8 mouse cellular contexts compared by ENCODE assay signal in the genomic region with DNA sequence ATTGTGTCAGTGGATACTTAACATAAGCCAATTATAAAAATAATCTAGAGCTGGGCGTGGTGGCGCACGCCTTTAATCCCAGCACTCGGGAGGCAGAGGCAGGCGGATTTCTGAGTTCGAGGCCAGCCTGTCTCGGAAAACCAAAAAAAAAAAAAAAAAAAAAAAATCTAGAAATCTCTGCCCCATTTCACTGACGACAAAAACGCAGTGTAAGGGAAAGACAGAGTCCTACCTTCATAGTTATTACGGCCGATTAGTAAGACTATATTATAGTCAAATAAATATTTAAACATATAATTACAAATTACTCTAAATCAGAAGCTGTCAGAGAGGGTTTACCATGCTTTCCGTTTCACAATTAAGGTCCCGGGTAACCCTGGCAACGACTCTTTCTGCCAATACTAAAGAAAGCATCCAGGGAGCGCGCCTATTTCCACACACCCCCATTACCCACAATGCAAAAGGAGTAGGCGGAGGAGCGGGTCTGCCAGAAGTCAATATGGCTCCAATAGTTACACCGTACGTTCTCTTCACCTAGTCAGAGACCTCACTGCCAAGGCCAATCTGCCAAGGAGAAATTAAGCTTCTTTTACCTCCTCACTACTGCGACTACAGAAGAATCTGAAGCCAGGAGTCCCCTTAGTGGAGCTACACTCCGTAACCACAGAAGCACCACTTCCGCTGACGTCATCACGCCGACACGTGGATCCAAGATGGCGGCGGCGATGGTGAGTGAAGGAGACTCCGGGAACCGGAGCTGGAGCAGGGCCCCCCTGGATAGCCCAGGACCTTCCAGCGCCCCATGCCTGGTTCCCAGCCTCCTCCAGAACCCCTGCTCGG. TPM values are rescaled to one million over a fixed set of nuclear protein-coding genes. Genes with fewer than 3 reads are reported as not detected.
DNase-seq lines count a peak whose midpoint lies in the region; ATAC-seq lines count a peak whose summit lies in the region.

A gene (plus strand): TSS at position 460 of the 840 bp plus-strand sequence.

- WGBS in heart, embryonic 14.5 days, result 9% methylated on average over 34 of the region's 34 CpGs
- WGBS in liver, embryonic 13.5 days (ENCODE audit: insufficient replicate concordance), result 7% methylated on average over 34 of the region's 34 CpGs
- 8% methylated on average over 34 of the region's 34 CpGs for WGBS in stomach, embryonic 16.5 days

- peak within 1 kb of the TSS; percentile 88 for H3K4me2 ChIP-seq in heart, embryonic 14.5 days (ENCODE audit: low read length)
- peak within 1 kb of the TSS; percentile 93 for H3K4me2 ChIP-seq in liver, embryonic 13.5 days
- peak within 1 kb of the TSS; percentile 98 for H3K4me2 ChIP-seq in stomach, embryonic 16.5 days (ENCODE audit: low read depth, low read length)

- ATAC-seq in CD4-positive, CD25-positive, alpha-beta regulatory T cell, adult 4 months, result peak; percentile 94
- peak; percentile 82 for ATAC-seq in heart, embryonic 14.5 days (ENCODE audit: insufficient number of reproducible peaks, insufficient read depth, low FRiP score, low read depth)
- ATAC-seq in liver, embryonic 13.5 days (ENCODE audit: low read depth), result peak; percentile 85
- peak; percentile 89 for ATAC-seq in stomach, embryonic 16.5 days (ENCODE audit: insufficient read depth, low FRiP score)

- H3K4me3 ChIP-seq in heart, embryonic 14.5 days (ENCODE audit: control insufficient read depth in 1 of 2, insufficient read depth in 1 of 2, low read depth in 1 of 2, low read length in 2 of 2), result peak within 1 kb of the TSS; percentile 81 to 94
- peak within 1 kb of the TSS; percentile 85 for H3K4me3 ChIP-seq in liver, embryonic 13.5 days (replicated peaks)
- peak within 1 kb of the TSS; percentile 99 for H3K4me3 ChIP-seq in stomach, embryonic 16.5 days (replicated peaks; ENCODE audit: low read length)

- H3K4me1 ChIP-seq in heart, embryonic 14.5 days (ENCODE audit: control insufficient read depth in 2 of 2, insufficient read depth in 2 of 2, low read length in 2 of 2), result peaks cover 0 to 10% of the 10 kb centered on the region in 2 experiments; a peak in 2 of 4 replicates
- H3K4me1 ChIP-seq in liver, embryonic 13.5 days (replicated peaks), result peaks cover 26% of the 10 kb centered on the region
- peaks cover 7% of the 10 kb centered on the region; the same call in 1 of the 2 replicates for H3K4me1 ChIP-seq in stomach, embryonic 16.5 days (ENCODE audit: control insufficient read depth, insufficient read depth, low read length)

- peaks cover 6% of the 10 kb centered on the region; the same call in 1 of the 2 replicates for H3K36me3 ChIP-seq in heart, embryonic 14.5 days (ENCODE audit: control insufficient read depth, insufficient read depth, low read length)
- no peaks in the 10 kb centered on the region for H3K36me3 ChIP-seq in liver, embryonic 13.5 days
- no peaks in the 10 kb centered on the region for H3K36me3 ChIP-seq in stomach, embryonic 16.5 days (ENCODE audit: control insufficient read depth, insufficient read depth, low read length)

- no peaks in the 10 kb centered on the region for H3K9me3 ChIP-seq in heart, embryonic 14.5 days (ENCODE audit: control insufficient read depth, low read length)
- H3K9me3 ChIP-seq in liver, embryonic 13.5 days (replicated peaks), result no peaks in the 10 kb centered on the region
- H3K9me3 ChIP-seq in stomach, embryonic 16.5 days (replicated peaks; ENCODE audit: control insufficient read depth, low read length), result no peaks in the 10 kb centered on the region

- peak within 1 kb of the TSS; percentile 96 for H3K9ac ChIP-seq in heart, embryonic 14.5 days (ENCODE audit: low read length)
- H3K9ac ChIP-seq in liver, embryonic 13.5 days, result peak within 1 kb of the TSS; percentile 87
- H3K9ac ChIP-seq in stomach, embryonic 16.5 days (ENCODE audit: low read length), result peak within 1 kb of the TSS; percentile 96

- DNase-seq in c-Kit-negative CD71-positive TER-119-positive erythroid progenitor cells, embryonic 14.5 days (ENCODE audit: low read depth, low spot score), result peak; percentile 85
- peak; percentile 86 for DNase-seq in fibroblast of lung, adult 2 months (ENCODE audit: low read depth)
- DNase-seq in kidney, postnatal 14 days, result peak; percentile 92
- DNase-seq in liver, embryonic 13.5 days, result peak; percentile 83
- peak; percentile 97 for DNase-seq in neural tube, embryonic 10.5 days (ENCODE audit: extremely low spot score, low spot score)

- H3K27ac ChIP-seq in heart, embryonic 14.5 days (replicated peaks in 1 of 2; ENCODE audit: control insufficient read depth in 1 of 2, insufficient read depth in 1 of 2, low read depth in 2 of 2, low read length in 2 of 2), result peak within 1 kb of the TSS; percentile 93 to 95
- peak within 1 kb of the TSS; percentile 83 for H3K27ac ChIP-seq in liver, embryonic 13.5 days
- H3K27ac ChIP-seq in stomach, embryonic 16.5 days (ENCODE audit: low read length), result peak within 1 kb of the TSS; percentile 96

- no peaks in the 10 kb centered on the region for H3K27me3 ChIP-seq in heart, embryonic 14.5 days (ENCODE audit: control insufficient read depth, insufficient read depth, low read length)
- no peaks in the 10 kb centered on the region for H3K27me3 ChIP-seq in liver, embryonic 13.5 days
- no peaks in the 10 kb centered on the region for H3K27me3 ChIP-seq in stomach, embryonic 16.5 days (ENCODE audit: control insufficient read depth, insufficient read depth, low read length)

RNA-seq across cellular contexts. Expression of the gene that starts here (rescaled TPM):
- polyA plus RNA-seq in CD4-positive, CD25-positive, alpha-beta regulatory T cell, adult 4 months (2017; shearing (Covaris generic)), result 10 to 100 TPM; 41.1 to 62.2 TPM
- 59.6 and 67.9 TPM in 2 replicates for polyA plus RNA-seq in heart, embryonic 14.5 days (2014; fragmentation: Nextera tagmentation; extraction: Ambion mirVana)
- 29.3 and 35.6 TPM in 2 replicates for polyA plus RNA-seq in liver, embryonic 13.5 days (2015; fragmentation: Nextera tagmentation; extraction: Ambion mirVana)
- 86.7 and 93.4 TPM in 2 replicates for polyA plus RNA-seq in stomach, embryonic 16.5 days (2015; fragmentation: Nextera tagmentation; extraction: Ambion mirVana)

Comparison
In these comparisons a context has a peak if more than half of its experiments do, and no peak if none do; other contexts are left out.
1. Peak in every context shown above with its lines: DNase-seq, ATAC-seq, H3K4me3 ChIP-seq and H3K27ac ChIP-seq.